Mouse (Mus musculus): ENCODE data around the gene Necap2. TPM values are rescaled to one million over a fixed set of nuclear protein-coding genes. Genes with fewer than 3 reads are reported as not detected.

Gene Necap2
- 59.7 and 60.0 TPM in 2 replicates for polyA plus RNA-seq (2014; fragmentation: Nextera tagmentation; extraction: Ambion mirVana)

GRCm38 (mm10) chr4:141077681-141078509 lies at the start of gene Necap2:
TSS of gene Necap2 (minus strand) at chr4:141078357.
- H3K4me2 ChIP-seq (ENCODE audit: low read length) = peak within 1 kb of the TSS; percentile 80
- H3K27ac ChIP-seq (ENCODE audit: low read depth) = peak within 1 kb of the TSS; percentile 60; the same call in 1 of the 2 replicates
- under 1% methylated on average over 67 of the region's 67 CpGs for WGBS
- H3K36me3 ChIP-seq (ENCODE audit: control insufficient read depth, insufficient read depth, low read length) = peaks cover 17% of the 10 kb centered on the region
- H3K27me3 ChIP-seq (replicated peaks; ENCODE audit: control insufficient read depth, insufficient read depth, low read length) = no peaks in the 10 kb centered on the region
- DNase-seq (ENCODE audit: low spot score) = peak; percentile 93
- peak within 1 kb of the TSS; percentile 79 for H3K9ac ChIP-seq (ENCODE audit: low read length)
- peaks cover 10% of the 10 kb centered on the region for H3K4me1 ChIP-seq (replicated peaks; ENCODE audit: control insufficient read depth, insufficient read depth, low read length)
- H3K9me3 ChIP-seq (ENCODE audit: control insufficient read depth, low read length) = no peaks in the 10 kb centered on the region
- peak; percentile 90 for ATAC-seq (replicated peaks; ENCODE audit: low FRiP score, low TSS enrichment, low read depth)
- H3K4me3 ChIP-seq (ENCODE audit: low read depth, low read length) = peak within 1 kb of the TSS; percentile 98

GRCm38 (mm10) chr4:141123065-141123464 lies 44.9 kb upstream of the Necap2 start:
- Histone ChIP-seq H3K4me3 (ENCODE audit: low read depth, low read length) (no peak overlapping the region), H3K4me1 (replicated peaks; ENCODE audit: control insufficient read depth, insufficient read depth, low read length) (peaks cover 4% of the 10 kb centered on the region; the same call in 1 of the 2 replicates), H3K9me3 (ENCODE audit: control insufficient read depth, low read length) (no peaks in the 10 kb centered on the region), H3K36me3 (ENCODE audit: control insufficient read depth, insufficient read depth, low read length) (peaks cover 8% of the 10 kb centered on the region), H3K9ac (ENCODE audit: low read length) (no peak overlapping the region), H3K27ac (ENCODE audit: low read depth) (no peak overlapping the region), H3K4me2 (ENCODE audit: low read length) (no peak overlapping the region), H3K27me3 (replicated peaks; ENCODE audit: control insufficient read depth, insufficient read depth, low read length) (no peaks in the 10 kb centered on the region)
- no peak for DNase-seq (ENCODE audit: low spot score)
- no peak for ATAC-seq (replicated peaks; ENCODE audit: low FRiP score, low TSS enrichment, low read depth)
- 14% methylated on average over 1 of the region's 1 CpGs for WGBS

GRCm38 (mm10) chr4:141122663-141123062 lies 44.5 kb upstream of the Necap2 start:
- Histone ChIP-seq H3K9me3 (ENCODE audit: control insufficient read depth, low read length) (no peaks in the 10 kb centered on the region), H3K4me2 (ENCODE audit: low read length) (no peak overlapping the region), H3K27me3 (replicated peaks; ENCODE audit: control insufficient read depth, insufficient read depth, low read length) (no peaks in the 10 kb centered on the region), H3K36me3 (ENCODE audit: control insufficient read depth, insufficient read depth, low read length) (peaks cover 12% of the 10 kb centered on the region), H3K27ac (ENCODE audit: low read depth) (no peak overlapping the region), H3K4me3 (ENCODE audit: low read depth, low read length) (no peak overlapping the region), H3K9ac (ENCODE audit: low read length) (no peak overlapping the region), H3K4me1 (replicated peaks; ENCODE audit: control insufficient read depth, insufficient read depth, low read length) (peaks cover 4% of the 10 kb centered on the region; the same call in 1 of the 2 replicates)
- no peak for DNase-seq (ENCODE audit: low spot score)
- ATAC-seq (replicated peaks; ENCODE audit: low FRiP score, low TSS enrichment, low read depth) = no peak
- 79% methylated on average over 7 of the region's 7 CpGs for WGBS

GRCm38 (mm10) chr4:141120700-141121099 lies 42.5 kb upstream of the Necap2 start:
- ATAC-seq (replicated peaks; ENCODE audit: low FRiP score, low TSS enrichment, low read depth) = peak; percentile 29; the same call in 1 of the 2 replicates
- H3K27ac ChIP-seq (ENCODE audit: low read depth) = no peak overlapping the region
- no peaks in the 10 kb centered on the region for H3K9me3 ChIP-seq (ENCODE audit: control insufficient read depth, low read length)

GRCm38 (mm10) chr4:141118691-141119090 lies 40.5 kb upstream of the Necap2 start:
- Histone ChIP-seq H3K4me1 (replicated peaks; ENCODE audit: control insufficient read depth, insufficient read depth, low read length) (peaks cover 4% of the 10 kb centered on the region; the same call in 1 of the 2 replicates), H3K9me3 (ENCODE audit: control insufficient read depth, low read length) (no peaks in the 10 kb centered on the region), H3K9ac (ENCODE audit: low read length) (no peak overlapping the region), H3K4me2 (ENCODE audit: low read length) (no peak overlapping the region), H3K4me3 (ENCODE audit: low read depth, low read length) (no peak overlapping the region), H3K27me3 (replicated peaks; ENCODE audit: control insufficient read depth, insufficient read depth, low read length) (no peaks in the 10 kb centered on the region), H3K36me3 (ENCODE audit: control insufficient read depth, insufficient read depth, low read length) (peaks cover 52% of the 10 kb centered on the region), H3K27ac (ENCODE audit: low read depth) (no peak overlapping the region)
- DNase-seq (ENCODE audit: low spot score) = no peak
- WGBS = 63% methylated on average over 4 of the region's 4 CpGs
- ATAC-seq (replicated peaks; ENCODE audit: low FRiP score, low TSS enrichment, low read depth) = no peak

More at GRCm38 (mm10) chr4:141120700-141121099, 42.5 kb upstream of the Necap2 start:
- Histone ChIP-seq H3K4me1 (replicated peaks; ENCODE audit: control insufficient read depth, insufficient read depth, low read length) (peaks cover 4% of the 10 kb centered on the region; the same call in 1 of the 2 replicates), H3K9ac (ENCODE audit: low read length) (no peak overlapping the region), H3K4me2 (ENCODE audit: low read length) (no peak overlapping the region), H3K36me3 (ENCODE audit: control insufficient read depth, insufficient read depth, low read length) (peaks cover 32% of the 10 kb centered on the region), H3K27me3 (replicated peaks; ENCODE audit: control insufficient read depth, insufficient read depth, low read length) (no peaks in the 10 kb centered on the region), H3K4me3 (ENCODE audit: low read depth, low read length) (no peak overlapping the region)
- 25% methylated on average over 11 of the region's 11 CpGs for WGBS
- DNase-seq (ENCODE audit: low spot score) = peak; percentile 88

GRCm38 (mm10) chr4:141115398-141115797 lies 37.2 kb upstream of the Necap2 start:
- DNase-seq (ENCODE audit: low spot score) (no peak), ATAC-seq (replicated peaks; ENCODE audit: low FRiP score, low TSS enrichment, low read depth) (no peak)
- no peaks in the 10 kb centered on the region for H3K27me3 ChIP-seq (replicated peaks; ENCODE audit: control insufficient read depth, insufficient read depth, low read length)
- H3K9me3 ChIP-seq (ENCODE audit: control insufficient read depth, low read length) = 0 out of 2 replicates have a peak, but pooled peaks cover 2% of the 10 kb centered on the region
- WGBS = 82% methylated on average over 8 of the region's 8 CpGs
- H3K4me2 ChIP-seq (ENCODE audit: low read length) = no peak overlapping the region
- no peaks in the 10 kb centered on the region for H3K4me1 ChIP-seq (replicated peaks; ENCODE audit: control insufficient read depth, insufficient read depth, low read length)
- H3K36me3 ChIP-seq (ENCODE audit: control insufficient read depth, insufficient read depth, low read length) = peaks cover 72% of the 10 kb centered on the region
- H3K9ac ChIP-seq (ENCODE audit: low read length) = no peak overlapping the region
- no peak overlapping the region for H3K27ac ChIP-seq (ENCODE audit: low read depth)
- H3K4me3 ChIP-seq (ENCODE audit: low read depth, low read length) = no peak overlapping the region

GRCm38 (mm10) chr4:141114521-141114981 lies 36.4 kb upstream of the Necap2 start:
- H3K27ac ChIP-seq (ENCODE audit: low read depth) = no peak overlapping the region
- H3K36me3 ChIP-seq (ENCODE audit: control insufficient read depth, insufficient read depth, low read length) = peaks cover 72% of the 10 kb centered on the region
- no peak overlapping the region for H3K4me3 ChIP-seq (ENCODE audit: low read depth, low read length)
- no peak for DNase-seq (ENCODE audit: low spot score)
- no peak for ATAC-seq (replicated peaks; ENCODE audit: low FRiP score, low TSS enrichment, low read depth)
- no peaks in the 10 kb centered on the region for H3K4me1 ChIP-seq (replicated peaks; ENCODE audit: control insufficient read depth, insufficient read depth, low read length)
- no peak overlapping the region for H3K9ac ChIP-seq (ENCODE audit: low read length)
- 90% methylated on average over 6 of the region's 6 CpGs for WGBS
- H3K4me2 ChIP-seq (ENCODE audit: low read length) = no peak overlapping the region
- 0 out of 2 replicates have a peak, but pooled peaks cover 5% of the 10 kb centered on the region for H3K9me3 ChIP-seq (ENCODE audit: control insufficient read depth, low read length)
- H3K27me3 ChIP-seq (replicated peaks; ENCODE audit: control insufficient read depth, insufficient read depth, low read length) = no peaks in the 10 kb centered on the region

- Histone ChIP-seq H3K4me2 (ENCODE audit: low read length) (no peak overlapping the region), H3K9me3 (ENCODE audit: control insufficient read depth, low read length) (0 out of 2 replicates have a peak, but pooled peaks cover 5% of the 10 kb centered on the region), H3K4me3 (ENCODE audit: low read depth, low read length) (no peak overlapping the region), H3K27ac (ENCODE audit: low read depth) (no peak overlapping the region), H3K36me3 (ENCODE audit: control insufficient read depth, insufficient read depth, low read length) (peaks cover 72% of the 10 kb centered on the region), H3K27me3 (replicated peaks; ENCODE audit: control insufficient read depth, insufficient read depth, low read length) (no peaks in the 10 kb centered on the region), H3K9ac (ENCODE audit: low read length) (no peak overlapping the region), H3K4me1 (replicated peaks; ENCODE audit: control insufficient read depth, insufficient read depth, low read length) (no peaks in the 10 kb centered on the region)
- ATAC-seq (replicated peaks; ENCODE audit: low FRiP score, low TSS enrichment, low read depth) = no peak
- no peak for DNase-seq (ENCODE audit: low spot score)
- 76% methylated on average over 7 of the region's 7 CpGs for WGBS
Measured at GRCm38 (mm10) chr4:141113831-141114230, 35.7 kb upstream of the Necap2 start.

All from intestine, embryonic 14.5 days (tissue).